Mouse (Mus musculus) liver, embryonic 14.5 days (tissue): Measurements from ENCODE around the gene Spata13.

Experiments
- CTCF ChIP-seq: IDR thresholded peaks from 2 replicates; pipeline ENCODE4 v1.5.1; 2016; ENCODE audit warnings: antibody characterized with exemption, low read depth, control low read depth
- EP300 ChIP-seq: IDR thresholded peaks from 2 replicates; pipeline ENCODE4 v1.6.1; 2016; ENCODE audit warnings: antibody characterized with exemption, low read depth

- TF ChIP-seq CTCF (peak; percentile 58; the same call in 1 of the 2 replicates), EP300 (no peak)
Measured at GRCm38 (mm10) chr14:60799762-60800728, 166.2 kb downstream of the Spata13 start.
